Comparison of ENCODE assay signal across 9 mouse cellular contexts in genomic region chr19:47006321-47006720, GRCm38 (mm10). TPM values are rescaled to one million over a fixed set of nuclear protein-coding genes. Genes with fewer than 3 reads are reported as not detected.
DNase-seq lines count a peak whose midpoint lies in the region; ATAC-seq and TF ChIP-seq lines count a peak whose summit lies in the region.
"Had no signal": no experiment of that assay in that cellular context is flagged by ENCODE, and none has a peak within 500 bp of the region (broad histone marks: within the 10 kb centered on the region; RNA-seq: fewer than 3 reads in every experiment).

No protein-coding gene starts in this region.

- 3% methylated on average over 4 of the region's 4 CpGs for WGBS in liver, embryonic 12.5 days (ENCODE audit: insufficient replicate concordance)
- 0% methylated on average over 4 of the region's 4 CpGs for WGBS in embryonic facial prominence, embryonic 11.5 days
- 42% methylated on average over 4 of the region's 4 CpGs for WGBS in cerebellum, adult 2 months

- peak; percentile 61 for DNase-seq in liver
- DNase-seq in ZHBTc4 (ENCODE audit: low read depth, low spot score) = peak; percentile 66
- DNase-seq in embryonic facial prominence, embryonic 11.5 days (ENCODE audit: low spot score) = peak; percentile 83
- peak; percentile 57 for DNase-seq in lung, postnatal 36 days
- no peak for DNase-seq in cerebellum, adult 2 months
- DNase-seq in frontal cortex, adult 2 months (ENCODE audit: extremely low spot score in 1 of 2, low spot score in 1 of 2) = no peak
- DNase-seq in frontal cortex, postnatal 36 days (ENCODE audit: low spot score in 2 of 2) = no peak

- H3K36me3 ChIP-seq in liver, embryonic 12.5 days = no peaks in the 10 kb centered on the region
- H3K36me3 ChIP-seq in embryonic facial prominence, embryonic 11.5 days (replicated peaks; ENCODE audit: control insufficient read depth, insufficient read depth, low read depth, low read length) = no peaks in the 10 kb centered on the region

- TF ChIP-seq CTCF in cerebellum, adult 2 months (IDR thresholded peaks at IDR 0.05; ENCODE audit: borderline replicate concordance, insufficient read depth, low read depth, low read length) = no peak

- H3K9ac ChIP-seq in liver, embryonic 12.5 days = no peak overlapping the region
- no peak overlapping the region for H3K9ac ChIP-seq in embryonic facial prominence, embryonic 11.5 days (replicated peaks; ENCODE audit: low read length)

- no peak for TF ChIP-seq POLR2A in cerebellum, adult 2 months (IDR thresholded peaks at IDR 0.05; ENCODE audit: borderline replicate concordance, insufficient read depth, low read length)

- peaks cover 45% of the 10 kb centered on the region for H3K27me3 ChIP-seq in liver, embryonic 12.5 days (replicated peaks)
- no peaks in the 10 kb centered on the region for H3K27me3 ChIP-seq in embryonic facial prominence, embryonic 11.5 days (ENCODE audit: control insufficient read depth, insufficient read depth, low read length)
- no peaks in the 10 kb centered on the region for H3K27me3 ChIP-seq in cerebellum, adult 2 months (ENCODE audit: control insufficient read depth, insufficient read depth, low read length)

- H3K9me3 ChIP-seq in liver, embryonic 12.5 days (replicated peaks) = no peaks in the 10 kb centered on the region
- no peaks in the 10 kb centered on the region for H3K9me3 ChIP-seq in embryonic facial prominence, embryonic 11.5 days (replicated peaks; ENCODE audit: control insufficient read depth, low read length)

- H3K4me2 ChIP-seq in liver, embryonic 12.5 days = no peak overlapping the region
- no peak overlapping the region for H3K4me2 ChIP-seq in embryonic facial prominence, embryonic 11.5 days (ENCODE audit: low read depth, low read length)

- H3K27ac ChIP-seq in liver, embryonic 12.5 days = no peak overlapping the region
- H3K27ac ChIP-seq in embryonic facial prominence, embryonic 11.5 days (replicated peaks; ENCODE audit: low read depth, low read length) = no peak overlapping the region
- H3K27ac ChIP-seq in cerebellum, adult 2 months (ENCODE audit: insufficient read depth, low read length) = no peak overlapping the region
- H3K27ac ChIP-seq: heart, adult 2 months had no signal

- no peaks in the 10 kb centered on the region for H3K4me1 ChIP-seq in liver, embryonic 12.5 days
- H3K4me1 ChIP-seq in embryonic facial prominence, embryonic 11.5 days (ENCODE audit: control insufficient read depth, insufficient read depth, low read length) = no peaks in the 10 kb centered on the region
- H3K4me1 ChIP-seq in cerebellum, adult 2 months (ENCODE audit: control insufficient read depth, insufficient read depth, low read length) = no peaks in the 10 kb centered on the region; the same call in 1 of the 2 replicates

- H3K4me3 ChIP-seq in liver, embryonic 12.5 days = no peak overlapping the region
- no peak overlapping the region for H3K4me3 ChIP-seq in embryonic facial prominence, embryonic 11.5 days (ENCODE audit: low read depth, low read length)
- no peak overlapping the region for H3K4me3 ChIP-seq in cerebellum, adult 2 months (replicated peaks; ENCODE audit: insufficient read depth, low read depth, low read length)
- H3K4me3 ChIP-seq: heart, adult 2 months had no signal

- ATAC-seq in liver, embryonic 12.5 days = no peak
- no peak for ATAC-seq in embryonic facial prominence, embryonic 11.5 days (replicated peaks; ENCODE audit: insufficient number of reproducible peaks, low FRiP score, low TSS enrichment, low read depth)

RNA-seq across cellular contexts. Expression of gene Ina, which starts 8.2 kb away (rescaled TPM):
- polyA plus RNA-seq in liver, embryonic 12.5 days (2016; fragmentation: Nextera tagmentation; extraction: Ambion mirVana) = 0.11 and 0.12 TPM in 2 replicates
- 37.0 and 49.6 TPM in 2 replicates for polyA plus RNA-seq in embryonic facial prominence, embryonic 11.5 days (2014; fragmentation: Nextera tagmentation; extraction: Ambion mirVana)
- polyA plus RNA-seq in cerebellum, adult 2 months (2012; rRNA removed) = 214 and 232 TPM in 2 replicates
- polyA plus RNA-seq in frontal cortex, adult 2 months (2012; rRNA removed) = 93.5 and 103 TPM in 2 replicates

RNA-seq across cellular contexts. Expression of gene Nt5c2, which starts 8.6 kb away (rescaled TPM):
- polyA plus RNA-seq in liver, embryonic 12.5 days (2016; fragmentation: Nextera tagmentation; extraction: Ambion mirVana) = 67.1 and 78.5 TPM in 2 replicates
- polyA plus RNA-seq in embryonic facial prominence, embryonic 11.5 days (2014; fragmentation: Nextera tagmentation; extraction: Ambion mirVana) = 72.5 and 90.4 TPM in 2 replicates
- 48.9 and 49.3 TPM in 2 replicates for polyA plus RNA-seq in cerebellum, adult 2 months (2012; rRNA removed)
- 49.8 and 53.3 TPM in 2 replicates for polyA plus RNA-seq in frontal cortex, adult 2 months (2012; rRNA removed)

RNA-seq across cellular contexts. Expression of gene Pcgf6, which starts 44.4 kb away (rescaled TPM):
- polyA plus RNA-seq in liver, embryonic 12.5 days (2016; fragmentation: Nextera tagmentation; extraction: Ambion mirVana) = 19.0 and 20.0 TPM in 2 replicates
- polyA plus RNA-seq in embryonic facial prominence, embryonic 11.5 days (2014; fragmentation: Nextera tagmentation; extraction: Ambion mirVana) = 35.8 and 38.1 TPM in 2 replicates
- polyA plus RNA-seq in cerebellum, adult 2 months (2012; rRNA removed) = 40.4 and 40.9 TPM in 2 replicates
- 41.3 and 42.6 TPM in 2 replicates for polyA plus RNA-seq in frontal cortex, adult 2 months (2012; rRNA removed)

Comparison
In these comparisons a context has a peak if more than half of its experiments do, and no peak if none do; other contexts are left out.
1. DNase-seq: peak in liver (single experiment), ZHBTc4 (single experiment), embryonic facial prominence, embryonic 11.5 days (single experiment) and lung, postnatal 36 days (single experiment); none in cerebellum, adult 2 months (0 of 2), frontal cortex, adult 2 months (0 of 2) and frontal cortex, postnatal 36 days (0 of 2).
2. RNA of gene Ina, which starts 8.2 kb away (polyA plus RNA-seq): 214 to 232 TPM in cerebellum, adult 2 months, 93.5 to 103 TPM in frontal cortex, adult 2 months and 37.0 to 49.6 TPM in embryonic facial prominence, embryonic 11.5 days; 0.11 to 0.12 TPM in liver, embryonic 12.5 days; every median in the first group is over 10 times any median in the second.